Mouse (Mus musculus) G1E (cell line): Measurements from ENCODE around the gene Glt1d1.

Experiments
- CTCF ChIP-seq: IDR thresholded peaks from 2 replicates; pipeline ENCODE4 v1.5.1; 2012; ENCODE audit warnings: low read depth, low read length, inconsistent platforms, mixed read lengths
- GATA1 ChIP-seq: IDR thresholded peaks from 2 replicates; pipeline ENCODE4 v1.6.1; 2012; ENCODE audit warnings: borderline replicate concordance, low read length, inconsistent platforms, mixed read lengths

DNA sequence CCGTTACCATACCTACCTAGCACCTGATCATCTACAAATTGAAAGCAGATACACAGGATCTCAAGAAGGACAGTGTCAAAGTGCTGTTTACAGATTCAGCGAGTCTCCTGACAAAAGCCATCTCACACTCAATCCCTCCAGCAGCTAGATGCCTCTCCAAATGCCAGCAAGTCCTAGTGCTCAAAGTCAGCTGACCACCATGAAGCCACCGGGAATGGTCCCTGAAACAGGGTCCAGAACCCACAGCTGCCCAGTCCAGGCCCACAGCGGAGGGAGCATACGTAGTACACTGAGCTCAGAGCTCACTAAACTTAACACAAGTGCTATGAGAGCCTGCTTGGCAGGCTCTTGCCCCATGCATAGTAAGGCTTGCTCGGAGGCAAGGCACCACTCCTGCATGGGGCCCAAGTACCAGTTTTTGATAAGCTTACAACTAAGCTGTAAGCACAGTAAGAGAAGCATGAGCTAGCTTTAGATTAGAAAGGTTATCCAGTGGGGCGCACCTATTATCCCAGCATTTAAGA lies 22.8 kb upstream of the Glt1d1 start:
- TF ChIP-seq GATA1 (no peak), CTCF (no peak)
